Mouse (Mus musculus) heart, embryonic 10.5 days (tissue): ENCODE measurements around the gene Dcst1. TPM values are rescaled to one million over a fixed set of nuclear protein-coding genes. Genes with fewer than 3 reads are reported as not detected.

ENCODE experiments used
- DNase-seq: peaks from one replicate; pipeline ENCODE4 v3.0.0-alpha.2; 2017; ENCODE audit warnings: low spot score
- H3K27ac ChIP-seq: fragments of 300-500 bp; sonication (generic); 2 replicates; pipeline ENCODE4 v1.5.1; 2016; ENCODE audit warnings: mild to moderate bottlenecking
- H3K27me3 ChIP-seq: fragments of 300-500 bp; sonication (generic); 2 replicates; pipeline ENCODE4 v1.6.1; 2016; ENCODE audit warnings: mild to moderate bottlenecking; ENCODE audit not compliant: poor library complexity, insufficient read depth, severe bottlenecking
- H3K36me3 ChIP-seq: fragments of 300-500 bp; sonication (generic); 2 replicates; pipeline ENCODE4 v1.6.1; 2016; ENCODE audit warnings: mild to moderate bottlenecking, moderate library complexity
- H3K4me1 ChIP-seq: fragments of 300-500 bp; sonication (generic); 2 replicates; pipeline ENCODE4 v1.6.1; 2016; ENCODE audit warnings: mild to moderate bottlenecking
- H3K4me3 ChIP-seq: fragments of 300-500 bp; sonication (generic); 2 replicates; pipeline ENCODE4 v1.5.1; 2016; ENCODE audit warnings: mild to moderate bottlenecking, moderate library complexity
- H3K9me3 ChIP-seq: fragments of 300-500 bp; sonication (generic); 2 replicates; pipeline ENCODE4 v1.6.1; 2016; ENCODE audit warnings: mild to moderate bottlenecking, moderate library complexity
- WGBS: fragments of 180-500 bp; shearing (Covaris S2); methylation state at CpG from one replicate; pipeline ENCODE4 v1.1.7; 2016; 5-methylcytosine and 5-hydroxymethylcytosine counted together
- polyA plus RNA-seq: library from polyadenylated mRNA; unstranded; fragments of >200 nt; fragmentation: Nextera tagmentation; extraction: Ambion mirVana; gene quantifications from 2 replicates; pipeline ENCODE4 v1.2.1, GENCODE M21; 2016

The Dcst1 gene
- polyA plus RNA-seq, 1 experiment from 2014 or later, result 0.10 TPM

DNA sequence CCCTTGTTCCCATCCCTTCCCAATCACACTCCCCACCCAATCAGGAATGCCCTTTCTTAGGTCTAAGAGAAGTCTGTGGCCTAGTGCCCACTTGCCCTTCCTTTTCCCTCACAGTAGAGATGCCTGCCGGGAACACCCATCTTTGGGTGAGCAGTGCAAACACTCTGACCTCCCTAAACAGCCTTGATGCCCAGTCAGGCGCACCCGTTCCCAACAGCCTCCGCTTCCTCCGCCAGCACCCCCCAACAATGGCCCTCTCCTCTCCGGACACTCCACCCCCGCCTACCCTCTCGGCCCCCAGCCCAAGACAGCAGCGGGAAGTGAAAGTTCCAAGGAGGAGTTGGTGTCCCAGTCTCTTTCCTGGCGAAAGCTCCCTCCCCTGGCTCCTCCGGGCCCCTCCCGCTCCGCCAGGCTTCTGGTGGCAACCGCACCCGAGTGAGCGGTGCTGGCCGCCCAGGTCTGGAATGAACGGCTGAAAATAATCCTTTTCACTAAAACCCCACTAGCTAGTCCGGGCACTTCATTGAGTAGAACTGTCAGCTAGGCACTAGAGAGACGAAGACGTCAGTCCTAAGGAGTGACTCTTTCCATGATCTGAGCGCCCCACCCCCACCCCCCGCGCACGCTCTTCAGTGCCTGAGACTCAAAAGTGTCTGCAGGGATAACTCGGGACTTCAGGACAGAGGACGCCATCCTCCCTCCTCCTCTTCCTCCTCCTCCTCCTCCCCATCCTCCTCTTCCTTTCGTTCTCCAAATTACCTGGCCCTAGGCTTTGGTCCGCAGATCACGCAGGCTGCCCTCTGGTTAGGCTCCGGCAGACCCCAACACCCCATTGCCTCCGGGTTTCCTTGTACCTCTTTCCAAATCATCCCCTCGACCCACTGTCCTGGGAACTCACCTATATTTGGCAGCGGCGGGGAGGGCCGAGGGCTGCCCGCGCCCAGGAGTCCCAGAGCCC lies 15.9 kb downstream of the Dcst1 start:
- peaks cover 25% of the 10 kb centered on the region for H3K4me1 ChIP-seq
- peaks cover 58% of the 10 kb centered on the region for H3K27me3 ChIP-seq
- under 1% methylated on average over 38 of the region's 38 CpGs for whole genome bisulfite sequencing
- no peak for DNase-seq
- peak overlapping the region; percentile 77 for H3K27ac ChIP-seq
- no peaks in the 10 kb centered on the region for H3K9me3 ChIP-seq
- peak overlapping the region; percentile 76 for H3K4me3 ChIP-seq
- H3K36me3 ChIP-seq, result peaks cover 5% of the 10 kb centered on the region; the same call in 1 of the 2 replicates

DNA sequence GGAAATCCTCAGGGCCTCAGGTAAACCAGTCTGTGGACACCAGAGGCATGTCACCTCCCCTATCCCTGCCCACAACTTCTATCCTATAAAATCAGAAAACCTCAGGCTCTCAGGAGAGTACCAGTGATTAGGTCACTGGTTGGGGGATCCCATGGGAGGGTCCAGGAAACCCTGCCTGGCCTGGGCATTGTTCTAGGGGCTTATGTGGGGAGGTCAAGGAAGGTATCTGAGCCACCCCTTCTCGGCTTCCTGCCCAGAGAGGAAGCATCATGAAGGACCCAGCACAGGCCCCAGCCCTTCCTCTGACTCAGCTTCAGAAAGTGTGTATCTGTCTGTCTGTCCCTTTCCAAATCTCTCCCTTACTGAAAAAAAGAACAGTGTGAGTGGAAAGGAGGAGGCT lies 17.1 kb downstream of the Dcst1 start:
- DNase-seq, result no peak
- Histone ChIP-seq H3K4me3 (peak overlapping the region; percentile 76; the same call in 1 of the 2 replicates), H3K27me3 (peaks cover 62% of the 10 kb centered on the region), H3K36me3 (peaks cover 17% of the 10 kb centered on the region), H3K9me3 (no peaks in the 10 kb centered on the region), H3K4me1 (peaks cover 25% of the 10 kb centered on the region), H3K27ac (peak overlapping the region; percentile 33)
- WGBS, result 44% methylated on average over 1 of the region's 1 CpGs

DNA sequence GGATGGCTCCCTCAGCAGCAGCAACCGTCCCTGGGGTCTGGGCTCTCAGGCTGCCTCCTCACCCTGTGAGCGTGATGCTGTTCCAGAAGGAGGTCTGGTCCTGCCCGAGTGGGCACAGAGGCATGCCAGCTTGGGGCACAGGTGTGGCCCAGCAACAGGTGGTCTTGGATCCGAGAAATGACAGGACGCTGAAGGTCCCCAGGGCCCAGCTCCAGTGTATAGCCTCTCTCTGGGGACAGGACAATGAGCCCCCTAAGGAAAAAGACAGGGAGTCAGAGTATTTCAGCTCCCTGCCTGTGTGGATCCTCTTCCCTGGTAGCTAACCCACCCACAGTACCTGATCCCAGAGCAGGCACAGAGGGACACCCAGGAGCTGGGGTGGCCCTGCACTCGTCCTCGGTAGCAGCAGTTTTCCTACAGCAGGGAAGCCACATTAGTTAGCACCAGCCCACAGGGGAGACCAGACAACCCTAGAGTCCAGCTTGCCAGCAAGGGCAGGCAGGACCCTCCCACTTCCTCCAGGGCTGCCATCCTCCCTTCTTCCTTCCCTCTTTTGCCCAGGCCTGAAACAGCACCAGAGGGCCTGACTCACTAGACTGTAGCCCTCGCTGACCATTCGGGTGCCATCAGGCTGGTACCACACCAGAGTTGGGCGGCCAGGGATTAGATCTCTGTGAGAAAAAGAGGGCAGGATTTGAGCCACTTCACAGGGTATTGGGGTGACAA lies 18.1 kb downstream of the Dcst1 start:
- Histone ChIP-seq H3K36me3 (peaks cover 19% of the 10 kb centered on the region), H3K27me3 (peaks cover 53% of the 10 kb centered on the region), H3K9me3 (no peaks in the 10 kb centered on the region), H3K4me1 (peaks cover 25% of the 10 kb centered on the region), H3K4me3 (no peak overlapping the region), H3K27ac (no peak overlapping the region)
- 78% methylated on average over 10 of the region's 10 CpGs for WGBS
- DNase-seq, result no peak

DNA sequence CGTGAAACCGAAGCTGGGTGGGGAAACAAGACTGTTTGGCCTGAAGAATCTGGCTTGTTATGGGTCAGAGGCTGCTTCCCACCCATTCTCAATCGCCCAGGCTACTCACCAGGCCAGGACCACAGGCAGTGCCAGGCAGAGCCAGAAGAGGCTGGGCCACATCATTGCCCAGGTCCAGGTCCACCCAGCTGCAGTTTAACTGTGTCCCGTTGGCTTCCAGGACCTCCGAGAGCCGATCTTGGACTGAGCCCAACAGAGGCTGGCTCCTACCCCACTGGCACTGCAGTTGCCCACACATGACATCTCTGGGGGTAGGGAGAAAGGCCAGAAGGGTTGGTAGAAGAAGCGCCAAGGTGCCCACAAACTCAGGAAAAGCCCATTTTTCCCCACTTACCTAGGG lies 21.8 kb downstream of the Dcst1 start:
- peaks cover 27% of the 10 kb centered on the region for H3K4me1 ChIP-seq
- H3K4me3 ChIP-seq, result no peak overlapping the region
- H3K36me3 ChIP-seq, result peaks cover 24% of the 10 kb centered on the region
- no peak for DNase-seq
- peaks cover 26% of the 10 kb centered on the region for H3K27me3 ChIP-seq
- no peak overlapping the region for H3K27ac ChIP-seq
- 79% methylated on average over 7 of the region's 7 CpGs for WGBS
- no peaks in the 10 kb centered on the region for H3K9me3 ChIP-seq

DNA sequence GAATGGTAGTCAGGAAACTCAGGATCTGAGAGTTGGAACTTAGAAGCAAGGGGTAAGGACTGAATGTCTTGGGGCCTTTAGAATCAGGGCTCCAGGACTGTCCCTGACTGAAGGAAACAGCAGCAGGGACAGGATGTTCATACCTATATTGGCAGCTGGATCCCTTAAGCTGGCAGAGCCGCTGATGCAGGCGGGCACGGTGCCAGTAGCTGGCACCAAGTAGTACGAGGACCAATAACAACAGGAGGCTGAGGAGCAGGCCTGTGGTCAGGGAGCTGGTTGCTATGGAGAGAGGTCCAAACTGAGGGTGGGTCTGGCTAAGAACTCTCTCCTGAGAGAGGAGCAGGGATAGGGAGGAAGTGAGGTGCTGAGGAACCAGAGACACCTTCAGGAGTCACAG lies 23.3 kb downstream of the Dcst1 start:
- Histone ChIP-seq H3K27ac (no peak overlapping the region), H3K4me3 (no peak overlapping the region), H3K4me1 (peaks cover 34% of the 10 kb centered on the region), H3K27me3 (peaks cover 11% of the 10 kb centered on the region), H3K9me3 (no peaks in the 10 kb centered on the region), H3K36me3 (peaks cover 24% of the 10 kb centered on the region)
- DNase-seq, result no peak
- 82% methylated on average over 4 of the region's 4 CpGs for WGBS

DNA sequence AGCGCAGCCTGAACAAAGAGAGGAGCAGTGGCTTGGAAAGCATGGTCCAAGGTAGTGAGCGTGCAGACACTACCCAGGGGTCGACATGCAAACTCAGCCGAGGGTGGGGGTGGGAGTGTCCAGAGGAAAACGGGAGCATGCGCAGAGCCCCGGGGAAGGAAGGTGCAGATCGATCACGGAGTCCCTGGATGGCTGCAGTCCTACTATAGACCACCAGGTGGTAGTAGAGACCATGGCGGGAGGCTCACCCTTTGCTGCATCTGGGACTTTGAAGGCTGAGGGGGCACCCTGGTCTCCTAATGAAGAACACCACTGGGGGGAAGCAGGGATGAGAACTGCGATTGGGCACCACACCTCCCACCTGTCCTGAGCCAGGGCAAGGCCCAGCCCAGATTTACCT lies 24.6 kb downstream of the Dcst1 start:
- 5% methylated on average over 11 of the region's 11 CpGs for WGBS
- H3K27me3 ChIP-seq, result peaks cover 15% of the 10 kb centered on the region

DNA sequence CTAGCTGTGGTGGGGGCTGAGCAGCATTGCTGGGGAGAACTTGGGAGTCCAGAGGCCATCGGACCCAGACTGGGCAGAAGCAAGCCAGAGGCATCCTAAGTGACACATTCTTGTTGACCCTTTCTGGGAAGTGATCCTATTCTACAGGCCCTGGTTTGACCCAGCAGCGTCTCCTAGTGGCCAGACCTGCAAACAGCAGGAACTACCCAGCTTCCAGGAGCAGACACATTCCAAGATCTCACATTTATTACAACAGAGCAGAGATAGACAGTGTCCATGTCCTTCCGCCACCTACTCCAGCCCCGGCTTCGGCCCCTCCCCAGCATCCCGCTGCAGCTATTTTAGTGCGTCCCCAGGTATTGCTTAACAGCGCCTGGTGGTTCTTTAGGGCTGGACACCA lies 25.6 kb downstream of the Dcst1 start:
- WGBS, result 27% methylated on average over 8 of the region's 8 CpGs
- Histone ChIP-seq H3K4me3 (no peak overlapping the region), H3K36me3 (peaks cover 28% of the 10 kb centered on the region), H3K9me3 (no peaks in the 10 kb centered on the region), H3K27ac (no peak overlapping the region), H3K4me1 (peaks cover 46% of the 10 kb centered on the region), H3K27me3 (peaks cover 15% of the 10 kb centered on the region)
- no peak for DNase-seq

More for the DNA sequence above, 24.6 kb downstream of the Dcst1 start:
- peak overlapping the region; percentile 24; the same call in 1 of the 2 replicates for H3K27ac ChIP-seq
- peak overlapping the region; percentile 42 for H3K4me3 ChIP-seq
- peaks cover 46% of the 10 kb centered on the region for H3K4me1 ChIP-seq
- DNase-seq, result peak; percentile 88
- no peaks in the 10 kb centered on the region for H3K9me3 ChIP-seq
- H3K36me3 ChIP-seq, result peaks cover 23% of the 10 kb centered on the region

DNA sequence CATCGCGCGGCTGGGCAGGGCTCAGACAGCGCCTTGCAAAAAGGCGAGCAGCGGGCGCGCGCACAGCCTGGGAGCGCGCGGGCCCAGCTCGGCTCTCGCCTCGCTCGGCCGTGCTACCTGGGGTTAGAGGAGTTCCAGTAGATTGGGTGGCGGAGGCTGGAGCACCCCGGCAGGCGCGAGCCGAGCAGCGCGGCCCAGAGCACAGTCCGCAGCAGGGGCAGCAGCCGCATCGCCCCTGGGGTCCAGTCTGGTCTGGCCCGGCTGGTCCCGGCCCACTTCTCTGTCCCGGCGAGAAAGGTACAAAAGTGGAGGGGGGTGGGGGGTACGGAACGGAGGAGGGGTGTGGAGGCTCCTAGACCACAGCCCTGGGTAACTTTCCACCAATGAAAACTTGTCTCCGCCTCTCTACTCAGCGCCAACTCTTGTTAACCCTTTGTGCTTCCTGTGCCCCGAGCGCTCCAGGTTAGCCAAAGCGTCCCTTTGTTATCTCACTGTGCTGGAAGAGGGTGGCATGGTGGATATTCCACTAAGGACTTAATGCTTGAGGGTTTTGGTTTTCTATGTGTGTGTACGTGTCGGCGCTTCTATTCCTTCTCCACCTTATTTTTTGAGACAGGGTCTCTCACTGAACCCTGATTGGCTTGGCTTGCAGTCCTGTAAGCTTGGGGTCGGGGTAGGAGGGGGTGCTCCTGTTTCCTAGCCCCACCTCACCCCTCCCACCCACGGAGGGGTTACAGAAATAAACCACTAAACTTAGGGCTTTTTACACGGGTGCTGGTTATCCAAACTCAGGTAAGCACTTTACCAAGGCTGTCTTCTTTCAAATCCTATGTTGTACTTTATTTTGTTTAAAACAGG lies 27.1 kb downstream of the Dcst1 start, which contains the start of gene Efna4:
Efna4 (minus strand) TSS at position 308 of the 858 bp plus-strand sequence.
- H3K27ac ChIP-seq, result peak within 1 kb of the TSS; percentile 95
- peak within 1 kb of the TSS; percentile 85 for H3K4me3 ChIP-seq
- under 1% methylated on average over 44 of the region's 44 CpGs for WGBS
- peaks cover 31% of the 10 kb centered on the region for H3K36me3 ChIP-seq
- H3K9me3 ChIP-seq, result no peaks in the 10 kb centered on the region
- H3K27me3 ChIP-seq, result peaks cover 8% of the 10 kb centered on the region; the same call in 1 of the 2 replicates
- H3K4me1 ChIP-seq, result peaks cover 49% of the 10 kb centered on the region
- DNase-seq, result peak; percentile 88

DNA sequence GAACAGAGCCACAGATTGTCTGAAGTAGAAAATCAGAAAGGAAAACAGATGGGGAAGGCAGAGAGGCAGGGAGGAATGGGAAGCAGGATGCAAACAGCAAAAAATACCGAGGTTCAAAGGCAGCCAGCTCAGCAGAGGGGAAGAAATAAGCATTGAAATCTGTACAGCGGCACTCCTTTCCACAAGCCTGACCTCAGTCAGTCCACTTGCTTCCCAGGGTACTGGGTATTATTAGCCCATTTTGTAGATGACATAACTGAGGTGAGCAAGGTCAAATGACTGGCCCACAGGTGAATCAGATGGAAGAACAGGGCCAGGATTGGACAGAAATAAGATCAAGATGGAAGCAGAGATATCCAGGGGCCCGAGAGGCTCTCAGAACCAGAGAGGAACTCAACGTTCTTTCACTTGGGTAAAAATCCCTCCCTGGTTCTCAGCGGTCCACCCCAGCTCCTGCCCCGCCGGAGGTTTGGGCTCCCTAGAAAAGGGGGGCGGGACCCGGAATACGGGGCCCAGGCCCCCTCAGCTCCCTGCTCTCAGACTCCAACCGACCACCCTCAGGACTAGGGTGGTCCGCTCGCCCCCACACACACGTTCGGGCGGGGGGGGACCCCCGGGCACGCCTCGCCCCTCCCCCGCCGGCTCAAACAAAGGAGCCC lies 27.9 kb downstream of the Dcst1 start:
- H3K36me3 ChIP-seq, result peaks cover 33% of the 10 kb centered on the region
- DNase-seq, result no peak
- H3K9me3 ChIP-seq, result no peaks in the 10 kb centered on the region
- H3K4me3 ChIP-seq, result peak overlapping the region; percentile 85
- WGBS, result under 1% methylated on average over 20 of the region's 21 CpGs
- H3K27ac ChIP-seq, result peak overlapping the region; percentile 95
- H3K27me3 ChIP-seq, result peaks cover 13% of the 10 kb centered on the region; the same call in 1 of the 2 replicates
- H3K4me1 ChIP-seq, result peaks cover 56% of the 10 kb centered on the region

DNA sequence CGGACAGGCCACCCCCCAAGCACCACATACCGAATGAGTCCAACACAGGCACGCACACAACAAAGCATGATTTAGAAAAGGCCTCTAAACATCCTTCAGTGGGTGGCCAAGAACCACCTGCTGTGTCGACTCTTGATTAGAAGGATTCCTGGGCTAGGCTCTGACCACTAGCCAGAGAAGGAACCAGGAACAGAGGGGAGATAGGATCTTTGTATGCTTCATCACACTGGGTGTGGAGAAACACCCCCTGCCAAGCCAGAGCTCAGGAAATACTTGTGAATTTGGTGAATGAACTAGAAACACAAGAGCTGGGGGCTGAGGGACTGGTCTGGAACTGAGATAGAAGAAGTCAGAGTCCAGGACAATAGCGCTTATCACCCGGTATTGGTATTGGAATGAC lies 28.5 kb downstream of the Dcst1 start:
- DNase-seq, result no peak
- 12% methylated on average over 6 of the region's 6 CpGs for WGBS
- H3K4me1 ChIP-seq, result peaks cover 61% of the 10 kb centered on the region

DNA sequence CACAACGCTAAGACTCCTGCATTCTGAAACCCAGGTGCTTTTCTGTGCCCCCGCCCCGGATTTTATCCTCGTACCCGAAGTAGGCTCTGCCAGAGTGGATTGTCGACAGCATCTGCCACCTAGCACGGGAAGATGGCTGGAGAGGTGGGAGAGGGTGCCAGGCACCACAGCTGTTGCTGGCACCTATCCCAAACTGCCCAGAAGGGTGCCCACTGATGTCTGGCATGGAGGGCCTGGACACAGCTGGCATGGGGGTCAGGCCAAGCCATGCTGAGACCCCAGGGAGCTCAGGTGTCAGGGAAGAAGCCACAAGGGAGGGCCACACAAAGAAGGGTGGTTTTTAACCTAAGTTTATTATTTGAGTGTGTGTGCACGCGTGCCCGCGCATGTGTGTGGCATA lies 32.0 kb downstream of the Dcst1 start:
- H3K4me3 ChIP-seq, result no peak overlapping the region
- WGBS, result 77% methylated on average over 11 of the region's 11 CpGs
- no peak for DNase-seq
- peaks cover 25% of the 10 kb centered on the region for H3K27me3 ChIP-seq
- no peaks in the 10 kb centered on the region for H3K9me3 ChIP-seq
- H3K27ac ChIP-seq, result no peak overlapping the region
- H3K36me3 ChIP-seq, result peaks cover 28% of the 10 kb centered on the region
- H3K4me1 ChIP-seq, result peaks cover 58% of the 10 kb centered on the region

More for the DNA sequence above, 28.5 kb downstream of the Dcst1 start:
- Histone ChIP-seq H3K36me3 (peaks cover 33% of the 10 kb centered on the region), H3K9me3 (no peaks in the 10 kb centered on the region), H3K4me3 (peak overlapping the region; percentile 85), H3K27ac (peak overlapping the region; percentile 95), H3K27me3 (peaks cover 13% of the 10 kb centered on the region; the same call in 1 of the 2 replicates)

DNA sequence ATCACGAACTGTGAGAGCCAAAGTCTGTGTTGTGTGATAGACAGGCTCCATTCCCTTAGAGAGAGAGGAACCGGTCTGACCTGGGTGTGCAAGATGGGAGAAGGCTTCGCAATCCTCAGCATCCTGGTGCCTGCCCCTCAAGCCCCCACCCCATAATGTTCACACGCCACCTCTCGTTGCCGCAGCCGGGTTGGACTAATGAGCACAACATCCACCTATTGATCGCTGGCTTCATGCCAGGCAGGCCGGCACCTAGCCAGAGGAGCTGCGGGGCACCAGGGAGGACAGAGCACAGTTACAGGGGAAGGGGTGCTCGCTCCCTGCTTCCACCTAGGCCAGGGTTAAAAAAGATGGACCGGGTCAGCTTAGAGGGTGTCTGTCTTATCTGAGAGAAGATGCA lies 32.6 kb downstream of the Dcst1 start:
- no peak overlapping the region for H3K27ac ChIP-seq
- no peak overlapping the region for H3K4me3 ChIP-seq
- no peak for DNase-seq
- 61% methylated on average over 12 of the region's 12 CpGs for WGBS
- peaks cover 61% of the 10 kb centered on the region for H3K4me1 ChIP-seq
- peaks cover 30% of the 10 kb centered on the region for H3K27me3 ChIP-seq
- H3K9me3 ChIP-seq, result no peaks in the 10 kb centered on the region
- peaks cover 28% of the 10 kb centered on the region for H3K36me3 ChIP-seq
